Mouse (Mus musculus) left cerebral cortex, postnatal 10 days (tissue): ENCODE results near the gene Dlk2. TPM values are rescaled to one million over a fixed set of nuclear protein-coding genes. Genes with fewer than 3 reads are reported as not detected.

Experiments
- DNase-seq, 2 experiments: peaks; one replicate each; pipeline ENCODE4 v3.0.0; 2021 to 2022; ENCODE audit warnings: low spot score in 2 of 2, mixed read lengths in 1 of 2; ENCODE audit errors: extremely low spot score in 1 of 2
- intact Hi-C: fragments of 180-260 bp; cut with DNase I; formaldehyde crosslinking; loops from one replicate; pipeline ENCODE4 v1.15.1; 2025
- total RNA-seq, 2 experiments: library from RNA; stranded (reverse); gene quantifications; 2 replicates each; pipeline ENCODE4 v1.2.3; 2021

Dlk2 gene
- total RNA-seq, 2 experiments from 2014 or later, result 52.1 to 52.5 TPM

GRCm38 (mm10) chr17:46304184-46304583 is 7.0 kb downstream of the Dlk2 start:
- intact Hi-C loops, result no loop called here
- DNase-seq, result no peak

GRCm38 (mm10) chr17:46306956-46307355 is 9.7 kb downstream of the Dlk2 start:
- DNase-seq, result peak in 1 of 2 experiments; percentile 25
- intact Hi-C loops, result no loop called here

DNA sequence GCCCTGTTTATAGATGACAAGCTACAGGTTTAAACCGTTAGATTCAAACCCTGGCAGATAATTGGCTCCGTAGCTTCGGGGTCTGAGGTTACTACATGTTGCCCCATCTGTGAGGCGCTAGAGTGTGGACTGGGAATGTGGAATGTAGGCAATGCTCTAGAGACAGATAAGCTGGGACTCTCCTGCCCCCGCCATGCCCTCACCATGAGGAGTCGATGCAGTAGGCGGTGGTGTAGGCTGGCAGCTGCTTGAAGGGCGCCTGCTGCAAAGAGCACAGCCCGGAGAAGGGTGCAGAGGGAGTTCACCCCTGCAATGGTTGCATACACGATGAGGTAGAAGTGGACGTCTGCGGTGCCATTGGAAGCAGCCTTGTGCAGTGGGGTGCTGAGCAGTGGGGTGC is 12.6 kb downstream of the Dlk2 start:
- peak in 1 of 2 experiments; percentile 4 for DNase-seq
- intact Hi-C loops, result no loop called here

GRCm38 (mm10) chr17:46310515-46310914 is 13.3 kb downstream of the Dlk2 start:
- intact Hi-C loops, result no loop called here

DNA sequence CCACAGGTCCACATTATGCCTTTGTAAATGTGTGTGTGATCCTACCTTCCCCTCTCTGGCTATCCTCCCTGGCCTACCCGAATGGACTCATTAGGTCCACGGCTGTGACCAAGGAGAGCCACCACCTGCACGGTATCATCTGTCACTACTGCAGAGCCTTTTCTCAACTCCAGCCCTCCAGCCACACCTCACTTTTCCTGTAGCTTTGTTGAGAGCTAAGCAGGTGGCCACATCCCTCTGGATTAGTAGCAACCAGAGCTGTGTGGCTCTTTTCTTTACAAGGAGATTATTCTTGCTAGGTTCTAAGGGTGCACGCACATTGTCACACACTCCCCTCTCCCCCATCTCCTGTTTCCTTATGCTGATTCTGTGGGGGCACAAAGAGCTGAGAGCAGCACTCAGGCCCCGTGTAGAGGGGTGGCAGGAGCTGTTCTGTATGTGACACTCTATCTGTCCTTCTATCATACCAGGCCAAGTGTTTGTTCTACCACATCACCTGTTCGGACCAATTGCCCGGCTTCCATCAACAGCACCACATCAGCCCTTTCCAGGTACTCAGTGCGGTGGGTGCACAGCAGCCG is 16.0 kb downstream of the Dlk2 start:
- no peak for DNase-seq
- intact Hi-C loops, result no loop called here

More at GRCm38 (mm10) chr17:46310515-46310914, 13.3 kb downstream of the Dlk2 start:
- peak in 1 of 2 experiments; percentile 13 for DNase-seq

- DNase-seq, result no peak
- intact Hi-C loops, result no loop called here
These were observed 18.6 kb downstream of the Dlk2 start for GRCm38 (mm10) chr17:46315813-46316212.

DNA sequence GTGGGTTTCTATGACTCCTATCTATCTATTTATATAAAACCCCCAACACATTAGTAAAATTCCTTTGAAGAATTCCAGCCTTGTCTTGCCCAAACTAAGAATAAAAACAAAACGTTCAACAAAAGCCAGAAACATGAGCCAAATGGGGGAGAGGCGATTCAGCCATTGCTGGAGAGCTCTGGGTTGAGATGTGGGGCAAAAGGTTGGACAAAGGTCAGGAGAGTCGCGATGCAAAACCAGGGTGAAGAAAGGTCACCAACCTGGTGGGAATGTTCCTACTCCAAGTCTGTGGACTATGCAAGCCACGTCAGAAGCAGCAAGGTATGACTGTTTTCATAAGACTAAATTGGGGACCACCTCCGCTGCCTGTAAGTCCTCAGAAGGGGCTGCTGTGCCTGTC is 23.3 kb downstream of the Dlk2 start:
- intact Hi-C loops, result no loop called here
- no peak for DNase-seq

- intact Hi-C loops, result no loop called here
- no peak for DNase-seq
These were observed 25.0 kb downstream of the Dlk2 start for GRCm38 (mm10) chr17:46322046-46322823.

- DNase-seq, result no peak
- intact Hi-C loops, result no loop called here
These were observed 30.2 kb downstream of the Dlk2 start for GRCm38 (mm10) chr17:46327413-46327905.

DNA sequence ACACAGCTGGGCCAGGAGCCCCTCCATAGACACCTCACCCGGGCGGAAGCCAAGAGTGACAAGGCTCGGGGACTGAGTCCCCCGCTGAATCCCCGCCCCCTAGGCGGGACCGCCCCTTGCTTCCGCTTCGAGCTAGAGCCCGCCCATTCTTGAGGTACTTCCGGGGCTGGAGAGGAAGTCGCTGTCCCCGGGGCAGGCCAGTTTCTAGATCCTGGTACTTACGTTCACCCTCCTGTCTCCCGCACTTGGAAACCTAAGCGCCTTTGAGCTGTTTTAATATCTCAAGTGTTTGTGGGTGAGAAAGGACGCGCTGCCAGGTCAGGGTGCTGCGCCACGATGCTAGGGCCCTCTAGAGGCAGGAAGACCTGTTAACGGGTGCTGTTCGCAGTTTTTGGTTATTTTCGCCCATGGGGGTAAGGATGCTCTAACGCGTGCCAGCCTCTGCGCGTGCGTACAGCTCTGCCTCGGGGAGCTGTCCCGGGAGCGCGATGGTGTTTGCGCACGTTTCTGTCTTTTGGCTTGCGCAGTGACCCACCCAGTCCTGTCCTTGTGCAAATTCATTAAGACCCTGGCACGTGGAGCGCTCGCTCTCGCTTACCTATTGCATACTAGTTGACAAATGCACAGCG is 30.8 kb downstream of the Dlk2 start, which contains the start of gene Abcc10:
Gene Abcc10, minus strand, starts transcription at position 447 of the 629 bp plus-strand sequence.
- DNase-seq, result peak; percentile 89 to 97
- intact Hi-C loops, result no loop called here

DNA sequence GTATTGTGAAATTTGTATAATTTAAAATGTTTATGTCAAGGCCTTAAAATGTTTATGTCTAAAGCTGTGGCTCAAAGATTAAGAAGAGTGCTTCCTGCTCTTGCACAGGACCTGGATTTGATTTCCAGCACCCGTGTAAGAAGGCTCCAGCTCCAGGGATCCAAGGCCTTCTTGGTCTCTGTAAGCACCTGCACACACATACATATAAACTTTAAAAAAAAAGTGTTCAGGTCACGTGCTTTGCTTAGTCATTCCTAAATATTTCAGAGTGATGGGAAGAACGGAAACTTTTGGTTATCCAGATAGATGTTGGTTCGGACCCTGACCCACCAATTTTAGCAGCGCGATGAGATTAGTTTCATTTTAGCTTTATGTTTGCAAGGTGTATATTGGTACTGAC is 31.5 kb downstream of the Dlk2 start:
- intact Hi-C loops, result no loop called here

GRCm38 (mm10) chr17:46336475-46336874 is 39.3 kb downstream of the Dlk2 start:
- intact Hi-C loops, result no loop called here
- DNase-seq, result no peak

More for the DNA sequence above, 31.5 kb downstream of the Dlk2 start:
- no peak for DNase-seq

GRCm38 (mm10) chr17:46341208-46341607 is 44.0 kb downstream of the Dlk2 start:
- DNase-seq, result no peak
- intact Hi-C loops, result no loop called here

DNA sequence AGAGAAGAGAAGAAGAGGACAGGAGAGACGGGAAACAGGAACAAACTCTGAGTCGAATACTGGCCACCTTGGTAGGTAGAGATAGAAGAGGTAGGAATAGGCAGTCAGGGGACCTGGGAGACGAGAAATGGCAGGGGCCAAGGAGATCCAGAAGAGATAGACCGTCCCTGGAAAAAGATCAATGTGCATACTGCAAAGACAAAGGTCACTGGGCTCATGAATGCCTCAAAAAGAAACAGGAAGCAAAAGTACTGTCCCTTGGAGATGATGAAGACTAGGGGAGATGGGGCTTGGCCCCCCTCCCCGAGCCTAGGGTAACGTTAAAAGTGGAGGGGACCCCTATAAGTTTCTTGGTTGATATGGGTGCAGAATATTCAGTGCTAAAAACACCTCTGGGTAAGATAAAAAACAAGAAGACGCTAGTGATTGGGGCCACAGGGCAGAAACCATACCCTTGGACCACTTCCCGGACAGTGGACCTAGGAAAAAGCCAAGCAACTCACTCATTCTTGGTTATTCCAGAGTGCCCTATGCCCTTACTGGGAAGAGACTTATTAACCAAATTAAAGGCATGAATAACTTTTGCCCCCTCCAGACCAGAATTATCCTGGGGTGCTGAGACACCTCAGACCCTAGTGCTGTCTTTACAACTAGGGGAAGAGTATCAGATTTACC is 53.9 kb downstream of the Dlk2 start:
- no peak for DNase-seq
- intact Hi-C loops, result no loop called here

Other genes starting within 250 kb of the Dlk2 start
- 10 to 100 TPM; 79.9 to 83.9 TPM for gene Mrps18a, start 186.4 kb upstream of the Dlk2 start, total RNA-seq
- 10 to 100 TPM; 33.0 to 34.8 TPM for gene Rsph9, start 153.2 kb upstream of the Dlk2 start, total RNA-seq
- 10 to 100 TPM; 13.2 to 15.3 TPM for gene Mad2l1bp, start 143.9 kb upstream of the Dlk2 start, total RNA-seq
- 100 to 1,000 TPM in 1 of 2 experiments, 10 to 100 TPM in 1; 86.6 to 101 TPM for gene Gtpbp2, start 136.4 kb upstream of the Dlk2 start, total RNA-seq
- 1 to 10 TPM; 6.3 to 7.8 TPM for gene Polh, start 94.8 kb upstream of the Dlk2 start, total RNA-seq
- gene Xpo5, start 94.6 kb upstream of the Dlk2 start, total RNA-seq, result 10 to 100 TPM; 40.0 to 41.9 TPM
- 10 to 100 TPM; 38.3 to 42.7 TPM for gene Polr1c, start 49.4 kb upstream of the Dlk2 start, total RNA-seq
- 10 to 100 TPM; 73.6 to 83.9 TPM for gene Yipf3, start 49.3 kb upstream of the Dlk2 start, total RNA-seq
- gene Lrrc73, start 43.9 kb upstream of the Dlk2 start, total RNA-seq, result 100 to 1,000 TPM; 101 to 103 TPM
- gene Tjap1, start 14.4 kb upstream of the Dlk2 start, total RNA-seq, result 10 to 100 TPM; 33.2 to 37.8 TPM
- gene Abcc10, start 30.9 kb downstream of the Dlk2 start, total RNA-seq, result 1 to 10 TPM; 8.1 to 8.7 TPM
- 10 to 100 TPM; 78.2 to 79.2 TPM for gene Zfp318, start 86.3 kb downstream of the Dlk2 start, total RNA-seq
- gene Crip3, start 131.5 kb downstream of the Dlk2 start, total RNA-seq, result 1 to 10 TPM; 3.1 to 5.9 TPM
- gene Slc22a7, start 141.0 kb downstream of the Dlk2 start, total RNA-seq, result under 1 TPM; 0.26 to 0.75 TPM
- 100 to 1,000 TPM; 115 to 117 TPM for gene Ttbk1, start 190.3 kb downstream of the Dlk2 start, total RNA-seq
- 1 to 10 TPM; 6.0 to 6.2 TPM for gene Dnph1, start 199.3 kb downstream of the Dlk2 start, total RNA-seq
- gene Cul9, start 249.0 kb downstream of the Dlk2 start, total RNA-seq, result 10 to 100 TPM; 41.7 to 43.5 TPM